Mouse (Mus musculus) midbrain, embryonic 10.5 days (tissue): ENCODE results near the gene Scgb2a2. TPM values are rescaled to one million over a fixed set of nuclear protein-coding genes. Genes with fewer than 3 reads are reported as not detected.
"Not testable (repeated sequence)": the region's sequence is repeated elsewhere in the genome, so short reads cannot be mapped to it uniquely, and the experiment has no call there.

Experiments
- DNase-seq: peaks from one replicate; pipeline ENCODE4 v3.0.0-alpha.2; 2017; ENCODE audit warnings: low spot score
- H3K27ac ChIP-seq: fragments of 300-500 bp; sonication (generic); replicated peaks from 2 replicates; pipeline ENCODE4 v1.5.1; 2016; ENCODE audit warnings: mild to moderate bottlenecking
- H3K27me3 ChIP-seq: fragments of 300-500 bp; sonication (generic); 2 replicates; pipeline ENCODE4 v1.6.1; 2016; ENCODE audit warnings: low read depth, mild to moderate bottlenecking; ENCODE audit not compliant: poor library complexity, severe bottlenecking
- H3K36me3 ChIP-seq: fragments of 300-500 bp; sonication (generic); 2 replicates; pipeline ENCODE4 v1.6.1; 2016; ENCODE audit warnings: mild to moderate bottlenecking, moderate library complexity
- H3K4me1 ChIP-seq: fragments of 300-500 bp; sonication (generic); 2 replicates; pipeline ENCODE4 v1.6.1; 2016
- H3K4me3 ChIP-seq: fragments of 300-500 bp; sonication (generic); 2 replicates; pipeline ENCODE4 v1.5.1; 2016; ENCODE audit warnings: mild to moderate bottlenecking, moderate library complexity
- H3K9me3 ChIP-seq: fragments of 300-500 bp; sonication (generic); replicated peaks from 2 replicates; pipeline ENCODE4 v1.6.1; 2016; ENCODE audit warnings: mild to moderate bottlenecking
- WGBS: fragments of 180-500 bp; shearing (Covaris S2); methylation state at CpG from one replicate; pipeline ENCODE4 v1.1.7; 2016; 5-methylcytosine and 5-hydroxymethylcytosine counted together
- polyA plus RNA-seq: library from polyadenylated mRNA; unstranded; fragments of >200 nt; fragmentation: Nextera tagmentation; extraction: Ambion mirVana; gene quantifications from 2 replicates; pipeline ENCODE4 v1.2.1, GENCODE M21; 2016

Gene Scgb2a2
- polyA plus RNA-seq, result 0.14 TPM in 1 of 2 replicates, not detected in the other

- no peaks in the 10 kb centered on the region for H3K27me3 ChIP-seq
- no peak within 1 kb of the TSS for H3K27ac ChIP-seq
- DNase-seq, result no peak
- WGBS, result 84% methylated on average over 2 of the region's 2 CpGs
- no peaks in the 10 kb centered on the region for H3K9me3 ChIP-seq
- H3K36me3 ChIP-seq, result no peaks in the 10 kb centered on the region
- H3K4me1 ChIP-seq, result peaks cover 13% of the 10 kb centered on the region
- H3K4me3 ChIP-seq, result no peak within 1 kb of the TSS
Measured at GRCm38 (mm10) chr19:9847262-9847661, at the start of gene Scgb2a2. Scgb2a2 (plus strand) TSS chr19:9847562.

- WGBS, result 18% methylated on average over 19 of the region's 21 CpGs
- not testable (repeated sequence) for H3K36me3 ChIP-seq, H3K9me3 ChIP-seq, H3K27me3 ChIP-seq, H3K4me1 ChIP-seq, DNase-seq, H3K27ac ChIP-seq
- H3K4me3 ChIP-seq, result peak overlapping the region; percentile 47
Measured at GRCm38 (mm10) chr19:9836581-9837340, 10.6 kb upstream of the Scgb2a2 start.

GRCm38 (mm10) chr19:9837341-9837715 is 10.0 kb upstream of the Scgb2a2 start:
- H3K4me3 ChIP-seq, result no peak overlapping the region
- no peaks in the 10 kb centered on the region for H3K36me3 ChIP-seq
- H3K27ac ChIP-seq, result no peak overlapping the region
- no peaks in the 10 kb centered on the region for H3K4me1 ChIP-seq
- WGBS, result 61% methylated on average over 2 of the region's 2 CpGs
- no peak for DNase-seq
- no peaks in the 10 kb centered on the region for H3K27me3 ChIP-seq
- no peaks in the 10 kb centered on the region for H3K9me3 ChIP-seq

DNA sequence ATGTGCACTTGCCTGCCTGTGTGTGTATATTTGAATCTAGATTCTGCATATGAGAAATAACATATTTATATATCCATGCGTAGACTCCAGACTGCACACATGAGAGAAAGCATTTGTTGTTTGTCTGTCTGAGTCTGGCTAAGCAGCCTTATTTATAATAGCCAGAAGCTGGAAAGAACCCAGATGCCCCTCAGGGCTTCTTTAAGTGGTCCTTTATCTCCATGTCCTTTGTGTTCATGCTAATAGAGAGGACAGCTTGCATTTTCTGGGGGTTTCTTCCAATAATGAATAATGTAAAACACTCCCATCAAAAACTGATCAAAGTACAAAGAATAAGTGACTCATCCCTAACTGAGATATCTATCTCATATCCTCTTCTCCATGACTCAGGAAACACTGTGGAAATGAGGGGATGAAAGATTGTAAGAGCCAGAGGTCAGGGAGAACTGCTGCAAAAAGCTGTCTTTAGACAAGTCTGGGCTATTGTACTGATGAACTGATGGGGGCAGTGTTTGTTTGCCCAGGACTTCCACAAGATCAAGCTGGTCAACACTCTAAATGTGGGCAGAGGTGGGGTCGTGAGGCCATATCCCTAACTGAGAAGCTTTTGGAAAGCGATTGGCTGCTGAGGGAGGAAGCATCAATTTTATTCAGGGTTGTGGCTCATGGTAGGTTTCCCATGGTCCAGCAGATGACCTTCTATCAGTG is 2.2 kb downstream of the Scgb2a2 start:
- not testable (repeated sequence) for DNase-seq, H3K27me3 ChIP-seq, H3K36me3 ChIP-seq, H3K4me3 ChIP-seq, H3K9me3 ChIP-seq, H3K27ac ChIP-seq
- H3K4me1 ChIP-seq, result peaks cover 13% of the 10 kb centered on the region
- 66% methylated on average over 3 of the region's 3 CpGs for WGBS

DNA sequence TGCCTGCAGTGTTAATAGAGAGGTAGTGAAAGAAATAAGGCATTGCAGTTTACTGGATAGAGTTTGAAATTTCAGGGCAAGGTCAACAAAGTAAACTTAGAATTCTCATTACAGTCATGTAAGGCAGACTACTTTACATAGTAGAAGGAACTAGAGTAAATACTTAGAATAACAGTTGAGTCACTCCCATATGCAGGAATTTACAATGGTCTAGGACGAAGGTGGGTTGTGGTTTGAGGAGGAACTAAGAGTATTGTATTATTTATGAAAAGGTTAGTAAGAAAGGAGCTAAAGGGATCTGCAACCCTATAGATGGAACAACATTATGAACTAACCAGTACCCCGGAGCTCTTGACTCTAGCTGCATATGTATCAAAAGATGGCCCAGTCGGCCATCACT is 13.5 kb downstream of the Scgb2a2 start:
- not testable (repeated sequence) for H3K9me3 ChIP-seq, H3K27me3 ChIP-seq, H3K4me3 ChIP-seq, H3K36me3 ChIP-seq, H3K4me1 ChIP-seq, DNase-seq, H3K27ac ChIP-seq
- WGBS, result 93% methylated on average over 3 of the region's 3 CpGs

- Histone ChIP-seq H3K36me3 (peaks cover 10% of the 10 kb centered on the region; the same call in 1 of the 2 replicates), H3K4me1 (no peaks in the 10 kb centered on the region), H3K9me3 (no peaks in the 10 kb centered on the region), H3K27ac (no peak overlapping the region), H3K4me3 (no peak overlapping the region), H3K27me3 (no peaks in the 10 kb centered on the region)
- WGBS, result 87% methylated on average over 1 of the region's 1 CpGs
- DNase-seq, result no peak
Measured at GRCm38 (mm10) chr19:9864856-9865255, 17.5 kb downstream of the Scgb2a2 start.

DNA sequence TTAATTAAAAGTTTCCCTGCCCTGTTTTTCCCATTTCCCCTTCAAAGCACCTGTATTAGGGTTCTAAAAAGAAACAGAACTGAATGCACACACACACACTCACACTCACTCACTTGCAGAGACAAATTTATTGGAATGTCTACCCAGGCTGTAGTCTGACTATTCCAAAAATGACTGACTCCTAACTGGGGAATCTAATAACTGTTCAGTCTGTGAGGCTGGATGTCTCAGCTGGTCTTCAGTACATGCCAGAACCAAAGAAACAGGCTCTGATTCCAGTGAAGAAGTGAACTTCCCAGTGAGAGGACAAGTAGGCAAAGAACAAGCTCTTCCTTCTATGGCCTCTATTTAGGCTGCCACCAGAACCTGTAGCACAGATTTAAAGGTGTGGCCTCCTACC is 18.1 kb downstream of the Scgb2a2 start:
- DNase-seq, result no peak
- peaks cover 16% of the 10 kb centered on the region for H3K36me3 ChIP-seq
- H3K4me3 ChIP-seq, result no peak overlapping the region
- no peaks in the 10 kb centered on the region for H3K27me3 ChIP-seq
- no peaks in the 10 kb centered on the region for H3K9me3 ChIP-seq
- H3K4me1 ChIP-seq, result no peaks in the 10 kb centered on the region
- no peak overlapping the region for H3K27ac ChIP-seq

DNA sequence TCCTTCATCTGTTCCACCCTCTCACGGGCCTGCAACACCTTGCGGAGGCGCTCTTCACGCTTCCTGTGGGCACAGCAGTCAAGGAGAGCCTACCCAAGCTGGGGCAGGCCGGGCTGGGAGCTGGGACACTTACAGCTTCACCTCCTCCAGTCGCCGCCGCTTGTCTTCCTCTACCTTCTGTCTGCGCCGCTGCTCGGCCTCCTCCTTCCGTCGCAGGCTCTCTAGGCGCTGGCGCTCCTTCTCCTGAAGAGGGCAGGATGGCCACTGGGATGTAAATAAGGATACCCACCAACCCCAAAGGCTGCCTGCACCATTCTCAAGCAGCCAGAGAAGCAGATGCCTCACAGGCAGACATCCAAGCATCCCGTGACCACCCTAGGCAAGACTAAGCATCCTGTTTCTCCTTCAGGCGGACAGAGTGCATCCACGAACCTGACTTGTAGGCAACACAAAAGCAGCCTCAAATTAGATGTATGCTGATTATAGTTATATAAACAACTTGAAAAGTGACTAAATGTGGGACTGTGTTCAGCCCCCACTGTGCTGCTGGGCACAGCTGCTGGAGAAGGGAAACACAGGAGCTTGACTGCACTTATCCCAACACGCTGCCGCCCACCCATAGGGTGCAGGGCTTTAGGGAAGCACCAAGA is 30.9 kb downstream of the Scgb2a2 start:
- peaks cover 100% of the 10 kb centered on the region for H3K36me3 ChIP-seq
- no peak overlapping the region for H3K4me3 ChIP-seq
- no peak for DNase-seq
- no peak overlapping the region for H3K27ac ChIP-seq
- no peaks in the 10 kb centered on the region for H3K4me1 ChIP-seq
- no peaks in the 10 kb centered on the region for H3K9me3 ChIP-seq
- WGBS, result 97% methylated on average over 20 of the region's 20 CpGs
- H3K27me3 ChIP-seq, result no peaks in the 10 kb centered on the region

DNA sequence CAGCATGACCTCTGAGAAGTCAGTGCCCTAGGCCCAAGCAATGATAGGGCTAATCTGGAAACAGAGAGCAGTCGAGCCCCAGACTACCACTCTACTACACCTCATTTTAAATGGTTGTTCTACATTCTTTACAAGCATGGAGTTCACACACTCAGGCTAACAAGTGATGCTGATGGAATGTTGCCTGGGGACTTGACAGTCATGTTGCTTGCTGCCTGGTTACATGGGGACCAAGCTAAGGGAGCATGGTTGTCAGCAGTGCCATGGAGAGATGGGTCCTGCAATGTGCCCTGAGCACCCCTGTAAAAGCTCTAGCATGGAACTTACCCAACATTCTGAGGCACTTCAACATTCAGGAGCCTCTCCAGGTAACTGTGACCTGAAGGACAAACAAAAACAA is 39.0 kb downstream of the Scgb2a2 start:
- Histone ChIP-seq H3K4me3 (no peak overlapping the region), H3K9me3 (no peaks in the 10 kb centered on the region), H3K27me3 (no peaks in the 10 kb centered on the region), H3K36me3 (peaks cover 99% of the 10 kb centered on the region), H3K27ac (no peak overlapping the region), H3K4me1 (no peaks in the 10 kb centered on the region)
- DNase-seq, result no peak
- whole genome bisulfite sequencing, result 77% methylated on average over 1 of the region's 1 CpGs

DNA sequence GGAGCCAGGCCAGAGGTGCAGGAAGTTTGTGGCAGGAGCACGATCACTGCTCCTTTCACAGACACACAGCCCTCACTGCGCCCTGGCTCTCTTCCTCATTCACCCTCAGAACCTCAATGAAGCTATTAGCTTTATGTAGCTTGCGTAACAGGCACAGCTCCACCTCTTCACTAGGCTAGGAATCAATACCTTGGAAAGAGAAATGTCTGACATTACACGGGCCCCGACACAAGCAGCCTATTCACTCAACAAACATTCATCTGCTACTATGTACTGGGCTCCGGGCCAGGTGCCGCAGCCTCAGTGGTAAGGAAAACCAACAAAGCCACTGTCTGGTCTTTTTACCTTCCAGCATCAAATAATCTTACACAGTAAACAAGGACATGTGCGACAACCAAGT is 39.4 kb downstream of the Scgb2a2 start:
- Histone ChIP-seq H3K27me3 (no peaks in the 10 kb centered on the region), H3K27ac (no peak overlapping the region), H3K36me3 (peaks cover 99% of the 10 kb centered on the region), H3K4me3 (no peak overlapping the region), H3K9me3 (no peaks in the 10 kb centered on the region), H3K4me1 (no peaks in the 10 kb centered on the region)
- 96% methylated on average over 8 of the region's 8 CpGs for WGBS
- no peak for DNase-seq

DNA sequence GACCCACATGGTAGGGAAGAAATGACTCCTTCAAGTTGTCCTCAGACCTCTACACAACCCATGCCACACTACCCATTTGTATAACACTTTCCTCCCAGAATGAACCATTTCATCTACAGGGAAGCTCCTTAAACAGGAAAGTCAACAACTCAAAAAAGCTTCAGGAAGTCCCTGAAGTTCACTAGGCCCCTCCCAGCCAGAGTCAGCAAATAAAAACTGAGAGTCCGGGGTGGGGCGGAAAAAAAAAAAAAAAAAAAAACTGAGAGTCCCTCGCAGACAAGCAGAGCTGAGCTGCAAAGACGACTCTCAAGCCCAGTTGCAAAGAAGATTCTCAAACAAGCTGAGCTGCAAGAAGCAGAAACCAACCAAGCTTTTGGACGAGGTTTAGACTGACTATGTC is 48.7 kb downstream of the Scgb2a2 start:
- DNase-seq, result no peak
- Histone ChIP-seq H3K9me3 (no peaks in the 10 kb centered on the region; the same call in 1 of the 2 replicates), H3K27me3 (no peaks in the 10 kb centered on the region), H3K4me3 (0 out of 2 replicates have a peak overlapping the region, but pooled peaks have one; percentile 90), H3K36me3 (peaks cover 64% of the 10 kb centered on the region), H3K27ac (no peak overlapping the region), H3K4me1 (peaks cover 32% of the 10 kb centered on the region)
- WGBS, result 80% methylated on average over 5 of the region's 5 CpGs

- Histone ChIP-seq H3K27me3 (no peaks in the 10 kb centered on the region), H3K4me1 (peaks cover 39% of the 10 kb centered on the region), H3K4me3 (peak overlapping the region; percentile 90), H3K9me3 (no peaks in the 10 kb centered on the region; the same call in 1 of the 2 replicates), H3K36me3 (peaks cover 40% of the 10 kb centered on the region), H3K27ac (peak overlapping the region; percentile 96)
- no peak for DNase-seq
- 12% methylated on average over 17 of the region's 17 CpGs for WGBS
Measured at GRCm38 (mm10) chr19:9898339-9899066, 51.1 kb downstream of the Scgb2a2 start.
